Mouse (Mus musculus): ENCODE results near the gene Safb2. TPM values are rescaled to one million over a fixed set of nuclear protein-coding genes. Genes with fewer than 3 reads are reported as not detected.
A peak's percentile ranks its signal among the peaks of the same experiment; 100 is the strongest.

The Safb2 gene
- polyA plus RNA-seq, 1 experiment from 2014 or later: 84.3 TPM

DNA sequence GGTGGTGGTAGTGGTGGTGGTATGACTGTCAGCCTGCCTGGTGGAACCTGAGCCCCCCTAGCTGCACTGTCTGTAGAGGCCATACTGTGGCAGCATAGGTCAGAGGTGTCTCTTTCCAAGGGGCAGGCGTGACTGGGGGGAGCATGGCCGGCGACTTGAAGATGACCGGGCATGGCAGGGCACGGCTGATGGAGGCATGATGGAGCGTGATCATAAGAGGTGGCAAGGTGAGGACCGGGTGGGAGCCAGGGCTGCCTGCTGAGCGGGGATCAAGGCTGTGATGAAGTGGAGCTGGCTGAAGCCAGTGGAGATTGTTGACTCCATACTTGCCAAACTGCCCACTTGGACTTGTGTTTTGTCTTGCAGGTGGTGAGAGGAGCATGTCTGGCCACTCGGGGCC lies 21.0 kb upstream of the Safb2 start:
- H3K27me3 ChIP-seq: no peaks in the 10 kb centered on the region
- 90% methylated on average over 9 of the region's 9 CpGs for WGBS
- H3K4me1 ChIP-seq: peaks cover 17% of the 10 kb centered on the region
- no peak overlapping the region for H3K27ac ChIP-seq
- no peak overlapping the region for H3K4me3 ChIP-seq
- H3K9me3 ChIP-seq (replicated peaks): no peaks in the 10 kb centered on the region
- H3K36me3 ChIP-seq (ENCODE audit: poor library complexity, severe bottlenecking): peaks cover 77% of the 10 kb centered on the region
- H3K4me2 ChIP-seq: no peak overlapping the region
- no peak for ATAC-seq
- H3K9ac ChIP-seq: no peak overlapping the region

DNA sequence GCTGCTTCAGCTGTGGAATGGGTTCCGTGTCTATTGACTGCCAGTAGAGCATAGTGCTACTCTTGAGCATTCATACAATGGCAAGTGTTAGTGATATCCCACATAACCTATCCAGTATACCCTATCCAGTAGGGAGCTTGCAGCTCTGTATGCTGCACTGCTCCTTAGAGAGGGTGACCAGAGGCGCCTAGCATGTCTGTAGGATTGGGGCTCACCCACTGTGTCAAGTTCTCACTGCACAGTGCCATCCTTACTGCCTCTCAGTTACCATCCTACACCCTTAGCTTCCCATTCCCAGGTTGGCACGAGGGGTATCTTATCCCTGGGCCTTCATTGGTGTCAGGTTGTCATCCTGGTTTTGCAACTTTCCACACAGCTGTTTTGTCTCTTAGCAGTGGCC lies 20.0 kb upstream of the Safb2 start:
- ATAC-seq: no peak
- no peak overlapping the region for H3K4me2 ChIP-seq

DNA sequence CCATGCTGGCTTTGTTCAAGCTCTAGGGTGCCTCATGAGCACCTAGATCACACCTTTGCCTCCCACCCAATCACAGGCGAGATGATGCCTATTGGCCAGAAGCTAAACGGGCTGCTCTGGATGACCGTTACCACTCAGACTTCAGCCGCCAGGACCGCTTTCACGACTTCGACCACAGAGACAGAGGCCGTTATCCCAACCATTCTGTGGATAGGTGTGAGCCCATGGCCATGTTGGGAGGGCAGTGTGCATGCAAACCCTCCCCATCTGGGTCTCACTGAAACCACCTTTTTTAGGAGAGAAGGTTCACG lies 19.6 kb upstream of the Safb2 start:
- H3K27ac ChIP-seq: no peak overlapping the region
- no peak overlapping the region for H3K4me2 ChIP-seq
- H3K4me3 ChIP-seq: no peak overlapping the region
- WGBS: 89% methylated on average over 9 of the region's 9 CpGs
- no peak overlapping the region for H3K9ac ChIP-seq
- no peak for ATAC-seq
- no peaks in the 10 kb centered on the region for H3K9me3 ChIP-seq (replicated peaks)
- peaks cover 9% of the 10 kb centered on the region for H3K4me1 ChIP-seq
- H3K36me3 ChIP-seq (ENCODE audit: poor library complexity, severe bottlenecking): peaks cover 91% of the 10 kb centered on the region
- H3K27me3 ChIP-seq: no peaks in the 10 kb centered on the region

More for the DNA sequence above, 20.0 kb upstream of the Safb2 start:
- peaks cover 87% of the 10 kb centered on the region for H3K36me3 ChIP-seq (ENCODE audit: poor library complexity, severe bottlenecking)
- WGBS: 95% methylated on average over 3 of the region's 3 CpGs
- H3K4me3 ChIP-seq: no peak overlapping the region
- H3K9ac ChIP-seq: no peak overlapping the region
- no peak overlapping the region for H3K27ac ChIP-seq
- H3K27me3 ChIP-seq: no peaks in the 10 kb centered on the region
- peaks cover 11% of the 10 kb centered on the region for H3K4me1 ChIP-seq
- no peaks in the 10 kb centered on the region for H3K9me3 ChIP-seq (replicated peaks)

DNA sequence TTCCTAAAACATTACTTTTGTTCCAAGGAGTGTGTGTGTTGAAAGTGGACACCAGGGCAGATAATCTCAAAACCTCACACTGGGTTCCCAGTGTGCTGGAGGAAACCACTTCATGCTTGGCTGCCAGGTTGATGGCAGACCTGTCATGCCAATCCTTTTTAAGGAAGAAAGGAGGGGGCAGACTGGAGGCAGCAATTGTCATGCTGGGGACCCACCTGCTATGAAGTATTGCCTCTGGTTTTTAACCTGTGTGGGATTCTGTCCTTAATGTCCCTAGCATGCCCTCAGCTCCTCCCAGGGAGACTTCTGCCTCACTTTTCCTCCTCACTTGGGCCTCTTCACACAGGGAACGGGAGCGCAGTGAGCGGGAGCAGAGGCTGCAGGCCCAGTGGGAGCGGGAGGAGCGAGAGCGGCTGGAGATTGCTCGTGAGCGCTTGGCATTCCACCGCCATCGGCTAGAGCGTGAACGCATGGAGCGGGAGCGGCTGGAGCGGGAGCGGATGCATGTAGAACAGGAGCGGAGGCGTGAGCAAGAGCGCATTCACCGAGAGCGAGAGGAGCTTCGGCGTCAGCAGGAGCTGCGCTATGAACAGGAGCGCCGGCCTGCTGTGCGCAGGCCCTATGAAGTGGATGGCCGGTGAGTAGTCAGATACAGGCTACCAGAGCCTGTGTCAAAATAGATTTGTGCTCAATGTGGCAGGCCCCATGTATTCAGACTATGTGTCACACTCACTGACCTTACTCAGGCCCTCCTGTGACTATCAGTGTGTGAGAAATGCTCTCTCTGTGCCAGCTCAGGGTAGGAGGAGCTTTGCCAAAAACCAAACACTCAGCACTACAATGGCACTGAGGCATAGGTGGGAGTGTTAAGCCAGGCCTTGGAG lies 19.0 kb upstream of the Safb2 start:
- no peak for ATAC-seq
- 94% methylated on average over 28 of the region's 28 CpGs for WGBS
- no peaks in the 10 kb centered on the region for H3K27me3 ChIP-seq
- H3K27ac ChIP-seq: no peak overlapping the region
- H3K36me3 ChIP-seq (ENCODE audit: poor library complexity, severe bottlenecking): peaks cover 91% of the 10 kb centered on the region
- no peaks in the 10 kb centered on the region for H3K9me3 ChIP-seq (replicated peaks)
- peaks cover 3% of the 10 kb centered on the region for H3K4me1 ChIP-seq
- H3K9ac ChIP-seq: no peak overlapping the region
- no peak overlapping the region for H3K4me2 ChIP-seq
- no peak overlapping the region for H3K4me3 ChIP-seq

DNA sequence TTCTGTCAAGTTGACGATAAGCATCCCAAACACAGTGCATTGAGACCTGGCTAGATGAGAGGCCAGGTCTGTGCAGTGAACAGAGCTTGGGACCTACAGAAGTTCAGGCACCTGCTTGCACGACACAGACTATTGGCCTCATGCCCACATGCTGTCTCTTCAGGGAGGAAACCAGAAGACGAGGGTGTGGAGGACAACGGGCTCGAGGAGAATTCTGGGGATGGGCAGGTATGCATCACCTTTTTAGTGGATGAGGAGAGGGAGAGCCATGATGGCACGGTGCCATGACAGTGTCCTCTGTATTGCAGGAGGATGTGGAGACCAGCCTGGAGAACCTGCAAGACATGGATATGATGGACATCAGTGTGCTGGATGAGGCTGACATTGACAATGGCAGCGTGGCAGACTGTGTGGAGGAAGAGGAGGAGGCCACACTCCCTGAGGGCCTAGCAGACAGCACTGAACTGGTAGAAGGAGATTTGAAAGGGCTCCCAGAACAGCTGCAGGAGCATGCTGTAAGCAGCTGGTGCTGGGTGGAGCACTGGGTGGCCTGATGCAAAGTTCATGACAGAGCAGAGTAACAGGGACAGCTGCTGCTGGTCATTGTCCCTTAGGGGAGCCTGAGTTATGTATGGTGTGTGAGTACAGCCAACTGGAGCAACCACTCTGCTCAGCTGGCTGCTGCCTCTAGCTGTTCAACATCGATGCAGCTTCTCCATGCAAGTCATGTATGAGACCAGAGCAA lies 9.3 kb upstream of the Safb2 start:
- Histone ChIP-seq H3K27ac (no peak overlapping the region), H3K4me3 (no peak overlapping the region), H3K4me1 (peaks cover 13% of the 10 kb centered on the region), H3K4me2 (no peak overlapping the region), H3K36me3 (ENCODE audit: poor library complexity, severe bottlenecking) (peaks cover 96% of the 10 kb centered on the region), H3K9me3 (replicated peaks) (no peaks in the 10 kb centered on the region), H3K27me3 (no peaks in the 10 kb centered on the region), H3K9ac (no peak overlapping the region)
- WGBS: 90% methylated on average over 8 of the region's 8 CpGs
- no peak for ATAC-seq

DNA sequence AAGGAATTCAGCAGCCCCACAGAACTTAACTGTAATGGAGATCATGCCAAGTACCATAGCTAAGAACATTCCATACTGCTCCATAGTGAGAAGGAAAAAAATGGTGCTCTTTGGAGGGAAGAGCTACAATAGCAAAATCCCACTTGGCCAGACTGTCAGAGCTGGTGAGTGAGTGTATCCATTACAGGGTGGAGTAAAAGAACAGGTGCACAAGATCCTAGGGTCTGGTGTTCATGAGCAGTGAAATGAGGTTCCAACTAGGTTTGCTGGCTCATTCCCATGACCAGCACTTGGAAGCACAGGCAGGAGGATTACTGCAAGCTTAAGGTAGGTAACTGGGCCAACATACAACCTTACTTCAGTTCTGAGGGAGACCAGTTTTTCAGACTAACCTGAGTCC lies 8.2 kb upstream of the Safb2 start:
- H3K9me3 ChIP-seq (replicated peaks): no peaks in the 10 kb centered on the region
- H3K4me2 ChIP-seq: no peak overlapping the region
- peaks cover 100% of the 10 kb centered on the region for H3K36me3 ChIP-seq (ENCODE audit: poor library complexity, severe bottlenecking)
- no peak for ATAC-seq
- no peak overlapping the region for H3K4me3 ChIP-seq
- H3K4me1 ChIP-seq: peaks cover 24% of the 10 kb centered on the region
- H3K9ac ChIP-seq: no peak overlapping the region
- no peaks in the 10 kb centered on the region for H3K27me3 ChIP-seq
- no peak overlapping the region for H3K27ac ChIP-seq

DNA sequence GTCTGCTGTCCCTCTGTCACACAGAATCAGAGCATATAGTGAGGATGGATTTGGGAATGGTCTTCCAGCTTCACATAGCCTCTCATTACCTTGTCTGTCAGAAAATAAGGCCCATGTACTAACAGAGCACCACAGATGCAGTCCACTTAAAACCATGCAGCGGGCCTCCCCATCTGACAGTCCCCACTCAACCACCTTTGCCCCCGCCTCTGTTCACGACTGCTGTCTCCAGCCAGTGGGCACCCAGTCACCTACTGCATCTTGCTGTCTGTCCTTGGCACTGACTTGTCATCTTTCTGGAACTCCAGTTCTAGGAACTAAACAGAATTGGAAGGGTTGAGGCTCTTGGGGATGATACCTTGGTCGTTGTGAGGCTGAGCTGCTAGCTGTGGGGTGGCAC lies 4.5 kb upstream of the Safb2 start:
- H3K36me3 ChIP-seq (ENCODE audit: poor library complexity, severe bottlenecking): peaks cover 78% of the 10 kb centered on the region
- H3K27me3 ChIP-seq: no peaks in the 10 kb centered on the region
- H3K27ac ChIP-seq: no peak overlapping the region
- 96% methylated on average over 4 of the region's 4 CpGs for WGBS
- peaks cover 43% of the 10 kb centered on the region for H3K4me1 ChIP-seq
- H3K9me3 ChIP-seq (replicated peaks): no peaks in the 10 kb centered on the region
- no peak overlapping the region for H3K4me3 ChIP-seq
- no peak for ATAC-seq
- H3K4me2 ChIP-seq: no peak overlapping the region
- no peak overlapping the region for H3K9ac ChIP-seq

DNA sequence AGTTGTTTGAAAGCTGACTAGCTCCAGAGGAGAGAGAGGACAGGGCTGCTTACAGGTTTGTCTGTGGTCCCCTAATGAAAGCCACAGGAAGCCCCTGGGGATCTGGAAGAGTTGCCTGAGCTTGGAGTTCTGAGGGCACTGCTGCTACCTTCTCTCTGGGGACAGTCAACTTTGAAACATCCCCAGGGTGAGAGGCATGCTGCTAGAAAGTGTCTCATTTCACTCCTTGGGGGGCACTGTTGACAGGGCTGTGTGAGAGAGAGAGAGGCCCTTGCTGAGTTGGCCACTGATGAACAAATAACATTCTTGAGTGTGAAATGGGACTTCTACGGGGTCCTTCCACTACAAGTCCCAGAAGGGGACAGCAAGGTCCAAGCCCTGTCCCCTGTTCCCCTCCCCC lies 3.4 kb upstream of the Safb2 start:
- Histone ChIP-seq H3K36me3 (ENCODE audit: poor library complexity, severe bottlenecking) (peaks cover 69% of the 10 kb centered on the region), H3K4me1 (peaks cover 53% of the 10 kb centered on the region), H3K9me3 (replicated peaks) (no peaks in the 10 kb centered on the region), H3K9ac (0 out of 2 replicates have a peak overlapping the region, but pooled peaks have one; percentile 49), H3K27me3 (no peaks in the 10 kb centered on the region), H3K4me2 (peak overlapping the region; percentile 92), H3K27ac (0 out of 2 replicates have a peak overlapping the region, but pooled peaks have one; percentile 15), H3K4me3 (no peak overlapping the region)
- WGBS: 75% methylated on average over 1 of the region's 1 CpGs
- no peak for ATAC-seq

DNA sequence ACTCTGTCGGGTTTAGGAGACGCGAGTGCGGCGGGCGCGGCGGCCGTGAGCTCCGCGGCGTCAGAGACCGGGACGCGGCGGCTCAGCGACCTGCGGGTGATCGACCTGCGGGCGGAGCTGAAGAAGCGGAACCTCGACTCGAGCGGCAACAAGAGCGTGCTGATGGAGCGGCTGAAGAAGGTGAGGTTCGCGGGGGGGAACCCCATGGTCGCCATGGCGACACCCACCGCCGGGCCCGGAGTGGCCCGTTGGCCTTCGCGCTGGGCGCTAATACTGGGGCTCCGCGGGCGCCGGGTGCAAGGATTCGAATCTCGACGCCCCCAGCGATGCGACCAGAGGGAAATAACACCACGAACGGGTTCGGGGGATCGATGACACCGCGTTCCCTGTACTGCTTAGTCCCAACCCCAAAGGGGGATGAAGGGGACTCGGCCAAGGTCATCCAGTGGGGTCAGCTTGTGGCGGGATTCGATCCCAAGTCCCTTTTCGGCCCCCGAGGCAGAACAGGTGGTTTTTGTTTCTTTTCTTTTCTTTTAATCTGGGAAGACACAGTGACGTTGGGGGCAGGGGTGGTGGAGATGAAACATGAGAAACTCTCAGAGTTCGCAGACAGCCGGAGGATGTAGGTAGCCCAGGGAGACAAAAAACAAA lies 911 bp upstream of the Safb2 start:
- Histone ChIP-seq H3K9me3 (replicated peaks) (no peaks in the 10 kb centered on the region), H3K27me3 (no peaks in the 10 kb centered on the region), H3K9ac (peak overlapping the region; percentile 83), H3K4me1 (peaks cover 63% of the 10 kb centered on the region), H3K27ac (peak overlapping the region; percentile 92), H3K4me3 (peak overlapping the region; percentile 61), H3K4me2 (peak overlapping the region; percentile 92), H3K36me3 (ENCODE audit: poor library complexity, severe bottlenecking) (peaks cover 69% of the 10 kb centered on the region)
- under 1% methylated on average over 61 of the region's 61 CpGs for WGBS
- peak; percentile 25 for ATAC-seq

DNA sequence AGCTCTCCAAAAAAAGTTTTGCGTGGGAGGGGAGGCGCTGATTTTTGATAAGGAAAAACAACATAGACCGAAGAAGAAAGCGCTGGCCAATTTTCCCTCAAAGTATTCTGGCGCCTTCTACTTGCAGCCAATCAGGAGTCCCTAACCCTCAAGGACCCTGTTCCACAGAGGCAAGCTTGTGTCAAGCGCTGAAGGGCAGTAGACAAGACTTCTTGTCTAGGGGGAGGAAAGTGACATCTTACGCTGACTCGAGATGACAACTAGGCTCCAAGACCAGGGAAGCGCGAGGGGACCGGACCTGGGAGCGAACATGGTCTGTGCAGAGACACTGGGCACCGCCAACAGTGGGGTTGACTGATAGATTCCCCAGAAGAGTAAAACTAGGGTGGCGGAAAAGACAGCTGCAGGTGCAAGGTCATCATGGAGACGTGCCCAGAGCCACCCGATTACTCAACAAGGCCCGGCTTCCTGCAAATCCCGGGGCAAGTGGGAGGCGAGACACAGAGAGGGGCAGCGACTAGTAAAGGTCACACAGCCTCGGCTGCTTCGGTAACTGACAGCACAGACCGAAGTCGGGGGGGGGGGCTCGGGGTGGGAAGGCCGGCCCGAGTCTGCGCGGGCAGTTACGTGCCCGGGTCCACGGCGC lies 651 bp downstream of the Safb2 start:
- H3K4me1 ChIP-seq: peaks cover 58% of the 10 kb centered on the region
- peak overlapping the region; percentile 93 for H3K27ac ChIP-seq
- peaks cover 69% of the 10 kb centered on the region for H3K36me3 ChIP-seq (ENCODE audit: poor library complexity, severe bottlenecking)
- peak; percentile 0; the same call in 1 of the 2 replicates for ATAC-seq
- H3K27me3 ChIP-seq: no peaks in the 10 kb centered on the region
- H3K9me3 ChIP-seq (replicated peaks): no peaks in the 10 kb centered on the region
- peak overlapping the region; percentile 89 for H3K9ac ChIP-seq
- H3K4me2 ChIP-seq: peak overlapping the region; percentile 86
- peak overlapping the region; percentile 61 for H3K4me3 ChIP-seq
- 2% methylated on average over 33 of the region's 33 CpGs for WGBS

DNA sequence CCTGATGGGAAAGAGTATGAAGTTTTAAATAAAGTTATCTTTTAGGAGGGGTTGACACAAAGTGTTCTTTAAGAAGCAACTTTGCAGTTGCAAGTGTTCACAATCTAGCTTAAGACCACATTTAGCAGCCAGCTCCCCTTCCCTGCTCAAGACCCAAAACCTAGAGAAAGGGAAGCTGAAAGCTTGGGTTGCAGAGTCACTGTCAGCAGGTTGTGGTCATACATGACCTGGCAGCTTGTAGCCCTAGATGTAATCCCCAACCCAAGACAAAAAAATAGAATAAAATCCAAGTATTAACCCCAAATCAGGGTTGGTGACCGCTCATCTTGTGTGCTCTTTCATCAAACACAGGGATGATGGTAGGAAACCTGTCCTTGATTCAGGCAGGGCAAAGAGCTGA lies 1.3 kb downstream of the Safb2 start:
- Histone ChIP-seq H3K4me3 (peak overlapping the region; percentile 61), H3K9ac (peak overlapping the region; percentile 89), H3K9me3 (replicated peaks) (no peaks in the 10 kb centered on the region), H3K27ac (0 out of 2 replicates have a peak overlapping the region, but pooled peaks have one; percentile 93), H3K27me3 (no peaks in the 10 kb centered on the region), H3K4me2 (peak overlapping the region; percentile 86), H3K4me1 (peaks cover 52% of the 10 kb centered on the region), H3K36me3 (ENCODE audit: poor library complexity, severe bottlenecking) (peaks cover 69% of the 10 kb centered on the region)
- WGBS: 72% methylated on average over 1 of the region's 1 CpGs
- ATAC-seq: no peak
